Mouse (Mus musculus): ENCODE results near the gene Fgf7. TPM values are rescaled to one million over a fixed set of nuclear protein-coding genes. Genes with fewer than 3 reads are reported as not detected.

Gene Fgf7
- total and polyA plus RNA-seq, 2 experiments from 2014 or later: 0.44 TPM; not detected in 1

GRCm38 (mm10) chr2:126079086-126079485 is 44.6 kb downstream of the Fgf7 start:
- TF ChIP-seq CTCF (IDR thresholded peaks at IDR 0.05; ENCODE audit: low read depth) (no peak), EP300 (IDR thresholded peaks at IDR 0.05; ENCODE audit: low read depth) (no peak)
- no peak for ATAC-seq (ENCODE audit: insufficient read depth, low read depth)

GRCm38 (mm10) chr2:126084326-126084725 is 49.9 kb downstream of the Fgf7 start:
- Histone ChIP-seq H3K27me3 (ENCODE audit: control insufficient read depth, insufficient read depth, low read length) (no peaks in the 10 kb centered on the region), H3K4me2 (ENCODE audit: low read depth, low read length) (no peak overlapping the region), H3K4me1 (ENCODE audit: control insufficient read depth, insufficient read depth) (0 out of 2 replicates have a peak, but pooled peaks cover 4% of the 10 kb centered on the region), H3K9me3 (replicated peaks; ENCODE audit: control insufficient read depth, low read length) (no peaks in the 10 kb centered on the region), H3K9ac (replicated peaks; ENCODE audit: low read depth, low read length) (no peak overlapping the region), H3K4me3 (ENCODE audit: low read depth, low read length) (no peak overlapping the region), H3K36me3 (replicated peaks; ENCODE audit: control insufficient read depth, insufficient read depth, low read length) (no peaks in the 10 kb centered on the region), H3K27ac (ENCODE audit: low read depth) (no peak overlapping the region)
- TF ChIP-seq CTCF (IDR thresholded peaks at IDR 0.05; ENCODE audit: low read depth): no peak
- no peak for TF ChIP-seq EP300 (IDR thresholded peaks at IDR 0.05; ENCODE audit: low read depth)
- WGBS: 69% methylated on average over 3 of the region's 3 CpGs
- ATAC-seq (ENCODE audit: insufficient read depth, low read depth) (no peak), DNase-seq (ENCODE audit: low spot score) (no peak)

More at GRCm38 (mm10) chr2:126079086-126079485, 44.6 kb downstream of the Fgf7 start:
- Histone ChIP-seq H3K27ac (ENCODE audit: low read depth) (no peak overlapping the region), H3K9me3 (replicated peaks; ENCODE audit: control insufficient read depth, low read length) (no peaks in the 10 kb centered on the region), H3K4me3 (ENCODE audit: low read depth, low read length) (no peak overlapping the region), H3K4me2 (ENCODE audit: low read depth, low read length) (no peak overlapping the region), H3K9ac (replicated peaks; ENCODE audit: low read depth, low read length) (no peak overlapping the region), H3K27me3 (ENCODE audit: control insufficient read depth, insufficient read depth, low read length) (no peaks in the 10 kb centered on the region), H3K36me3 (replicated peaks; ENCODE audit: control insufficient read depth, insufficient read depth, low read length) (no peaks in the 10 kb centered on the region), H3K4me1 (ENCODE audit: control insufficient read depth, insufficient read depth) (0 out of 2 replicates have a peak, but pooled peaks cover 4% of the 10 kb centered on the region)
- DNase-seq (ENCODE audit: low spot score): no peak
- 66% methylated on average over 2 of the region's 2 CpGs for WGBS

GRCm38 (mm10) chr2:126086187-126086586 is 51.7 kb downstream of the Fgf7 start:
- Histone ChIP-seq H3K4me3 (ENCODE audit: low read depth, low read length) (no peak overlapping the region), H3K9me3 (replicated peaks; ENCODE audit: control insufficient read depth, low read length) (no peaks in the 10 kb centered on the region), H3K4me2 (ENCODE audit: low read depth, low read length) (peak overlapping the region; percentile 18), H3K27ac (ENCODE audit: low read depth) (no peak overlapping the region), H3K9ac (replicated peaks; ENCODE audit: low read depth, low read length) (no peak overlapping the region), H3K27me3 (ENCODE audit: control insufficient read depth, insufficient read depth, low read length) (no peaks in the 10 kb centered on the region), H3K4me1 (ENCODE audit: control insufficient read depth, insufficient read depth) (no peaks in the 10 kb centered on the region), H3K36me3 (replicated peaks; ENCODE audit: control insufficient read depth, insufficient read depth, low read length) (no peaks in the 10 kb centered on the region)
- TF ChIP-seq EP300 (IDR thresholded peaks at IDR 0.05; ENCODE audit: low read depth): no peak
- TF ChIP-seq CTCF (IDR thresholded peaks at IDR 0.05; ENCODE audit: low read depth): no peak
- ATAC-seq (ENCODE audit: insufficient read depth, low read depth): no peak; the same call in 1 of the 2 replicates
- WGBS: 33% methylated on average over 8 of the region's 8 CpGs
- DNase-seq (ENCODE audit: low spot score): peak; percentile 45

GRCm38 (mm10) chr2:126090432-126090831 is 56.0 kb downstream of the Fgf7 start:
- Histone ChIP-seq H3K27ac (ENCODE audit: low read depth) (no peak overlapping the region), H3K9me3 (replicated peaks; ENCODE audit: control insufficient read depth, low read length) (no peaks in the 10 kb centered on the region), H3K36me3 (replicated peaks; ENCODE audit: control insufficient read depth, insufficient read depth, low read length) (no peaks in the 10 kb centered on the region), H3K27me3 (ENCODE audit: control insufficient read depth, insufficient read depth, low read length) (no peaks in the 10 kb centered on the region), H3K9ac (replicated peaks; ENCODE audit: low read depth, low read length) (no peak overlapping the region), H3K4me3 (ENCODE audit: low read depth, low read length) (no peak overlapping the region), H3K4me2 (ENCODE audit: low read depth, low read length) (no peak overlapping the region), H3K4me1 (ENCODE audit: control insufficient read depth, insufficient read depth) (no peaks in the 10 kb centered on the region)
- DNase-seq (ENCODE audit: low spot score): no peak
- 62% methylated on average over 5 of the region's 5 CpGs for WGBS
- no peak for TF ChIP-seq EP300 (IDR thresholded peaks at IDR 0.05; ENCODE audit: low read depth)
- TF ChIP-seq CTCF (IDR thresholded peaks at IDR 0.05; ENCODE audit: low read depth): peak; percentile 6; the same call in 1 of the 2 replicates
- ATAC-seq (ENCODE audit: insufficient read depth, low read depth): no peak

GRCm38 (mm10) chr2:126094616-126095015 is 60.2 kb downstream of the Fgf7 start:
- Histone ChIP-seq H3K4me2 (ENCODE audit: low read depth, low read length) (no peak overlapping the region), H3K27me3 (ENCODE audit: control insufficient read depth, insufficient read depth, low read length) (no peaks in the 10 kb centered on the region), H3K9ac (replicated peaks; ENCODE audit: low read depth, low read length) (no peak overlapping the region), H3K4me3 (ENCODE audit: low read depth, low read length) (no peak overlapping the region), H3K36me3 (replicated peaks; ENCODE audit: control insufficient read depth, insufficient read depth, low read length) (no peaks in the 10 kb centered on the region), H3K4me1 (ENCODE audit: control insufficient read depth, insufficient read depth) (no peaks in the 10 kb centered on the region), H3K9me3 (replicated peaks; ENCODE audit: control insufficient read depth, low read length) (no peaks in the 10 kb centered on the region), H3K27ac (ENCODE audit: low read depth) (no peak overlapping the region)
- TF ChIP-seq EP300 (IDR thresholded peaks at IDR 0.05; ENCODE audit: low read depth): no peak
- no peak for TF ChIP-seq CTCF (IDR thresholded peaks at IDR 0.05; ENCODE audit: low read depth)
- DNase-seq (ENCODE audit: low spot score) (no peak), ATAC-seq (ENCODE audit: insufficient read depth, low read depth) (no peak)
- WGBS: 79% methylated on average over 4 of the region's 4 CpGs

Other genes with a start within 250 kb of the Fgf7 start
- 47.1 and 53.4 TPM in 2 replicates for gene Galk2, start 175.5 kb upstream of the Fgf7 start, total RNA-seq (2014; rRNA removed; ENCODE audit: low replicate concordance)
- 23.5 and 25.1 TPM in 2 replicates for gene Galk2, start 175.5 kb upstream of the Fgf7 start, polyA plus RNA-seq (2015; fragmentation: Nextera tagmentation; extraction: Ambion mirVana)
- 51.1 and 70.7 TPM in 2 replicates for gene Cops2, start 175.5 kb upstream of the Fgf7 start, total RNA-seq (2014; rRNA removed; ENCODE audit: low replicate concordance)
- gene Cops2, start 175.5 kb upstream of the Fgf7 start, polyA plus RNA-seq (2015; fragmentation: Nextera tagmentation; extraction: Ambion mirVana): 45.8 and 47.9 TPM in 2 replicates
- not detected in 2 replicates for gene Fam227b, start 117.3 kb downstream of the Fgf7 start, total RNA-seq (2014; rRNA removed; ENCODE audit: low replicate concordance)
- not detected in 2 replicates for gene Fam227b, start 117.3 kb downstream of the Fgf7 start, polyA plus RNA-seq (2015; fragmentation: Nextera tagmentation; extraction: Ambion mirVana)
- gene Dtwd1, start 117.5 kb downstream of the Fgf7 start, total RNA-seq (2014; rRNA removed; ENCODE audit: low replicate concordance): 3.5 and 4.2 TPM in 2 replicates
- gene Dtwd1, start 117.5 kb downstream of the Fgf7 start, polyA plus RNA-seq (2015; fragmentation: Nextera tagmentation; extraction: Ambion mirVana): 13.6 and 15.5 TPM in 2 replicates
- gene Gm17555, start 180.4 kb downstream of the Fgf7 start, total RNA-seq (2014; rRNA removed; ENCODE audit: low replicate concordance): not detected in 2 replicates
- not detected in 2 replicates for gene Gm17555, start 180.4 kb downstream of the Fgf7 start, polyA plus RNA-seq (2015; fragmentation: Nextera tagmentation; extraction: Ambion mirVana)

Measured in heart, postnatal 0 days (tissue).